Mouse (Mus musculus): ENCODE data around the gene C8a. TPM values are rescaled to one million over a fixed set of nuclear protein-coding genes. Genes with fewer than 3 reads are reported as not detected.

Gene C8a
- total RNA-seq, 1 experiment from 2014 or later: not detected

DNA sequence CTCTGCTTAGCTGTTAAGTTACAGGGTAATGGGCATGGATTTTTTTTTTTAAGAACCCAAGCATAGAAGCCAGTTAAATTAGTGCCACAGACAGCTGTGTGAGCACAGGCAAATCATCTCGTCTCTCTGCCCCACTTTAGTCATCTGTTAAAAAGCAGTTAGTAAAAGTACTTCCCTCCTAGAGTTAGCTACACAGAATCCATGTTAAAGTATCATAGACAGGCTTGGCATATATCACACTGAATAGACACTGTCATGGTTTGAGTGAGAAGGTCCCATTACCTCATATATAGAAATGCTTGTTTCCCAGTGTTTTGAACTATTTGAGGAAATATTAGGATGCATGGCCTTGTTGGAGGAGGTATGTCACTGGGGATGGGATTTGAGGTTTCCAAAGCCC is 19.2 kb downstream of the C8a start, which contains the start of gene Gm17662:
TSS of gene Gm17662 (plus strand) at position 301 of the 400 bp plus-strand sequence.
- no peak for ATAC-seq (ENCODE audit: extremely low read depth, insufficient number of reproducible peaks, low FRiP score, poor library complexity, severe bottlenecking)

DNA sequence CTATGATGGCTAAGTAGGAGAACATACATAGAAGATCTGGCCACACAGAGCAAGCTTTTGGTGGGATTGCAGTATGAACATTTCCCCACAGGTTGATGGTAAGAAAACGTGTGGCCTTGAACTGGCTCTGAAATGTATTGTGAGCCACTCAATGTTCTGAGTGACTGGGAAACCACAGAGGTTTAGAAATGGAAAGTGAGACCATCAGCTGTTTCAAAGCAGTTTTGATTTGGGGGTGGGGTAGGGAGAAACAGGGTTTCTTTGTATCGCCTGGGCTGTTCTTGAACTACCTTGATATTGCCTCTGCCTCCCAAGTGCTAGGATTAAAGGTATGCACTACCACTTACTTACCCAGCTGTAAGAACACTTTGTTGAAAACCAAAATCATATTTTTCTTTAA is 21.0 kb downstream of the C8a start:
- ATAC-seq (ENCODE audit: extremely low read depth, insufficient number of reproducible peaks, low FRiP score, poor library complexity, severe bottlenecking): no peak

DNA sequence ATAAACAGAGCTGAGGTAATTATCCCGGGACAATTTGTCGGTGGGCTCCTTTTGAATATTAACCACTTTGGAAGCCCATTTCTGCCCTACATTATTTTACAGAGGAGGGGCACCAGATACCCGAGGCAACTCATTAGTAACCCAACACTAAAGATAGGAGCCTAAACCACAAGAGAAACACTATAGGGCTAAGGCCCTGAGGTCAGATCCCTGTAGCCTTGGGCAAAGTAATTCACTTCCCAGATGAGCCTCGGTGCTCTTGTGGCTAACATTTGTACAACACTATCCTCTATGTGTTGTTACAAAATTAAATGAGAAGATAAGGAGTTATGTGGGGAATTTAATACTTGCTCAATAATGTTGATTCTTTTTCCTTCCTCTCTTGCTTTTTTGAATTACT is 32.7 kb downstream of the C8a start:
- no peak for ATAC-seq (ENCODE audit: extremely low read depth, insufficient number of reproducible peaks, low FRiP score, poor library complexity, severe bottlenecking)

DNA sequence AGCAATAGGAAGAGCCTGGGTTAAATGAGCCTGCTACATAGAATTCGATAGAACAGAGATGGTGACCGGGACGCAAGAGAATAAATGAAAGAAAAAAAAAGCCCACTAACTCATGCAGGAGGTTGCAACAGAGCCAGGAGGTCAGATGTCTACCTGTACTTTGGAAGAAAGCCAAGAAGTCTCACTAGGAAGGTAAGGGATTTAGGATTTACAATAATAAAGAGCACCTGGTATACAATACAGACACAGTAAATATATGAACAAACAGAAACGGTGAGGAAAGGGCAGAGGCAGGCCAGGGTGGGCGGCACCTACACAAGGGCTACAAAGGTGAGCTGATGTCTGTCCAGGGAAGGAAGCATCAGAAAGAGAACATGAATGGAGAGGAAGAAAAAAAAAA is 34.0 kb downstream of the C8a start:
- ATAC-seq (ENCODE audit: extremely low read depth, insufficient number of reproducible peaks, low FRiP score, poor library complexity, severe bottlenecking): no peak

DNA sequence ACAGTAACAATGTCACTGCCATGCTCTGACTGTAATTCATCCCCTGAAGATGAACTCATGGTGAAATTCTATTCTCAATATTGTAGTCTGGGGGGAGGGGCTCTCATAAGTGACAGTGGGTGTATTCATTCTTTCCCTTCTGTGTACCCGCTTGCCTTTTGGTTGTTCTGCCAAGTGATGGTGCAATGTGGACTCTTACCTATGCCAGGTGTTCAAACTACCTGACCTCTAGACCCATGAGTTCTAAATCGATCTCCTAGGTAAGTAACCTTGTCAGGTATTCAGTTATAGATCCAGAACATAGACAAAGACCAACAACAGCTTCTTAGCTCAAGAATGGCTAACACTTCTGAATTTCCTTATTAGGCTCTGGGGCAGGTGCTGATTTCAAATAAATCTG is 37.9 kb downstream of the C8a start:
- ATAC-seq (ENCODE audit: extremely low read depth, insufficient number of reproducible peaks, low FRiP score, poor library complexity, severe bottlenecking): no peak

DNA sequence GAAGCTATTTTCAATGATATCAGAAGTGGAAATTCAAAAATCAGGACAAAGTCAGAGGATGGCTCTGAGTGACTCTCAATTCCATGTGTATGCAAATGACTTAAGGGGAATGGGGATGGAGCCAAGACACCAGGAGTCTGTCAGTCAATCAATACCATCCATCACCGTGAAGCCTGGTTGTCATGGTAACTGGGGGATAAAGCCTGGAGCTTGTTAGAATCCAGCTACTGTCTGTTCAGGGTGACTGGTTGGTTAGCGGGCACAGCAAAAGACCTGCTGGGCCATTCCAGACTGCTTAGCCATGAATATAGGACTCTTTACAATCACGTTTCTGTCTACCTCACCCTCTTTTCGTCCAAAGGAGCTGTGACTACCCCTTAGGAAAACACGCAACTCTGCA is 41.1 kb downstream of the C8a start:
- ATAC-seq (ENCODE audit: extremely low read depth, insufficient number of reproducible peaks, low FRiP score, poor library complexity, severe bottlenecking): no peak

DNA sequence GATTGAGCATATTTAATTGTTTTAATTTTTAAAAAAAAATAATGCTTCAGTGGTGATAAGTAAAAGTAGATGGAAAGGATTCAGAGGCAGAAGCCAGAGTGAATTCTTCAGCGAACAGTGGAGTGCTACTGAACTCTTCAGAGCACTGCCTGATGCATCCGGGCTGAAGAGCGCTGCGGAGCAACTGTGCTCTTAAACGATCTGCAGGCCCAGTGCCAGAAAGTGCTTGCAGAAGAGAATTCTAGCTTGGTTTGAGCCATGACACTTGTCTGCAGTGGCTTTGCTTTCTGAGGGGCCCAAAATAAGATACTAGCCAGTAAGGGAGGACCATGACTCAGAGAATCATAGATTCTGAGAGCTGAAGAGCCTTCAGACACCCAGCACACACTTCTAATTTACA is 47.3 kb downstream of the C8a start:
- ATAC-seq (ENCODE audit: extremely low read depth, insufficient number of reproducible peaks, low FRiP score, poor library complexity, severe bottlenecking): no peak

DNA sequence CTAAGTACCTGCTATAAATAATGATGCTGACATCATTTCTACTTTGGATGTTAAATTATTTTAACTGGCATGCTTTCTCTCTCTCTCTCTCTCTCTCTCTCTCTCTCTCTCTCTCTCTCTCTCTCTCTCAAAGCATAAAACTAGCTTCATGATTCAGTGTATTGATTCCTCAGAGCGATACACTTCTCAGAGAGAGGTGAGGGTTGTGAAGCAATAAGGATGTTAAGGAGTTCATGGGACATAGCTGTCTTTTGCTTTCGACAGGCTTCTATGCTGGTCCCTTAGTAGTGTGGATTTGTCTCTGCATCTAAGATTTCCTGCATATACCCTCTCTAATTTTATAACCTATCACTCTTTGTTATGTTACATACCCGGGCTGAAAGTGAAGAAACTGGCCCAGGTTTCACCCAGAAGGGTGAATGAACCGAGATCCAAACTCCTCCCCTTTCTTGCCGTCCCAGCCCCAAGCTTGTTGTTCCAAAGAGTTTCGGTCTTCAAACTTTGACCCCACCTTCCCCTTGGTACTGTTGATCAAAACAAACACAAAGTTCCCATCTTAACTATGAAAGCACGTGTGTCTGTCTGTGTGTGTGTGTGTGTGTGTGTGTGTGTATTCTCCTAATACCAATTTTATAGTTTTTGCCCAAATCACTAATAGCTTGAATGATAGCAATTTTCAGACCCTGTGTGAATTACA is 51.7 kb downstream of the C8a start:
- ATAC-seq (ENCODE audit: extremely low read depth, insufficient number of reproducible peaks, low FRiP score, poor library complexity, severe bottlenecking): no peak

DNA sequence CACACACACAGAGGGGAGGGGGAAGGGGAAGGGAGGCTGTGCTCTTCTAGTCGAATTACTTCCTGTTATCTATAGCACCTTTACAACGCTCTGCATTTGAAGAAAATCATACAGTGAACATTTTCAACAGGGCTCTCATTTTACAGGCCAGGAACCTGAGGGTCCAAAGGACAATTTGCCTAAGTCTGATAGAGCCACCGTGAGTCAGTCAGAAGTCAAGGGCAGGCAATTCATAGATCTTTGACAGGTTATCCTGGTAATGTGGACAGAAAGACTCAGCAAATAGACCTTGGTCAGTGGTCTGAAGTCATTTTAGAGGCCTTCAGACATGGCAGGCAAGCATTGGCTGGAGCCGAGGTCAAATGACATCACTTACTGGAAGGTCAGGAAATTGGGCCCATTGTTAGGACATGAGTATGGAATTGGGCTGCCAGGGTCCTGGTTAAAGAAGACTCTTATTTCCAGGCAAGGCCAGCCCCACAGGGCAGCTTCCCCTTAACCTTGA is 52.5 kb downstream of the C8a start:
- ATAC-seq (ENCODE audit: extremely low read depth, insufficient number of reproducible peaks, low FRiP score, poor library complexity, severe bottlenecking): no peak

DNA sequence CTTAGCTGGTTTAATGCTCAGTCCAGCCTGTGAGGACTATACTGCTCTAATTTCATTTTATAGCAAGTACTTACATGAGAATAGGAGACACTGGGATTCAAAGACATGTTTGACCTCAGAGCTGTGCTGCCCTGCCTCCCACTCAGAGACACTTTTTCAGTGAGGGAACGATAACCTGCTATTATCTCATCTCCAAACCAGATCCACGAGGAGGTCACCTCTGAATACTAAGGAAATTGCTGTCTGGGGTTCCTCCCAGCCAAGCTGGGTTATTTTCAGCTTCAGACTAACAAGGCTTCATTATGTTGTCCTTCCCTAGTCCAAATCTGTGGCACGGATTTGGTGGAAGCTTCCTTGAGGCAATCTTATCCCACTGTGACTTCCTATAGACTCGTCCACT is 56.3 kb downstream of the C8a start:
- ATAC-seq (ENCODE audit: extremely low read depth, insufficient number of reproducible peaks, low FRiP score, poor library complexity, severe bottlenecking): no peak

DNA sequence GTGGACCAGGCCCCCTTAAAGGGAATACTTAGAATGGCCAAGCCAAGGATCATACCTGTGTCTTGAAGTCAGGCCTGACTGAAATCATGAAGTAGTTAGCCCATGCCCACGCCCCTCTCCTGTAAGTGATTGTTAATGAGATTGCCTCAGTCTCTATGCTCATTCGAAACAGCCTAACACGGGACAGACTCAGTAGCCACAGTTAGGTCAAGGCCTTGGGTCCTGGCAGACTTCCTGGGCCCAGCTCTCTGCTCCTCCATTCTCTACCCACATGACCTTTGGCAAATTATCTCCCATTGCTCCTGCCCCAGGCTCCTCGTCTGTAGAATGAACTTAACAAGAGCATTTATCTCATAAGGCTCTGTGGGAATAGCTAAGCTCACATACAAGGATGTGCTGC is 57.2 kb downstream of the C8a start:
- ATAC-seq (ENCODE audit: extremely low read depth, insufficient number of reproducible peaks, low FRiP score, poor library complexity, severe bottlenecking): no peak

DNA sequence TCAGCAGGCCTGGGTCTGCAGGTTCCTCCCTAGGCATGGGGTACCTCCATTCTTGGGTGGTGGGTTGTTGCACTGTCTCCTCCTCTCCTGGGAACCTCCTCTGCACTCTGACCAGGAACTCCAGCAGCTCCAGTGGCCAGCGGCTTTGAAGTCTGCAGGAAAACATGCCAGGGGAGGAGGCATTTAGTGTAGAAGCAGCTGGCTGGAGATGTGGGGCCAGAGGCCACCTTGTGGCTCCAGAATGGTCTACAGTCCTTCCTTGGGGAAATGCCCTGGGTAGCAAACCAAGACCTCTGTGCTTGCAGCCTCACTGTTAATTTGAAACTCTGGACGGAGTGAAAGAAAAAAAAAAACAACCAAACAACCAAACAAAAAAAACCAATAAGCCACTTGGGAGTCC is 58.7 kb downstream of the C8a start:
- no peak for ATAC-seq (ENCODE audit: extremely low read depth, insufficient number of reproducible peaks, low FRiP score, poor library complexity, severe bottlenecking)

DNA sequence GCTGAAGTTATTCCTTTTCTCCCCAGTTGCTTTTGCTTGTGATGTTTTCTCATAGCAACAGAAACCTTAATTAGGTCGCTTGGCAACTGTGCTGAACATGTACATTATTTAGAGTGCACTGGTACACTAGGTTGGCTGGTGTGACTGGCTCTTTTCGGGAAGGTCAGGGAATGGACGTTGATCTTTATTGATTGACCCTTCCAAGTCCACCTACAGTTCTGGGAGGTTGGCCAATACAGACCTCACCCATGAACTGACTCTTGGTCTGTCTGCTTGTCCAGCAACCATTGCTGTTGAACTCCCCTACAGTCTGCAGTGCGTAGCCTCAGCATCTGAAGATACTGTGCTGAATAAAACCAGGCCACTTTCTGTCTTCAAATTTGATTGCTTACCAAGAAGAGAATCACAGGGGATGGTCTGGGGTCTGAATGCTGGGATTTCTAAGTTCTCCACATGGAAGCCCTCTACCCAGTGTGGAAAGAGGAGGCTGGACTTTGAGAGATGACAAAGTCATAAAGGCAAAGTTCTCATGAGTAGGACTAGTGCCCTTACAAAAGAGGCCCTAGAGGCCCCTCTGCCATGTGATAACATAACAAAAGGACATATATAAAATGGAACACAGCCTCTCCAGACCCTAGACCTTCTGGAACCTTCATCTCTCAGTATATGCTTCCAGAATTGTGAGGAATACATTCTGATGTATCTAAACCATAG is 59.5 kb downstream of the C8a start:
- ATAC-seq (ENCODE audit: extremely low read depth, insufficient number of reproducible peaks, low FRiP score, poor library complexity, severe bottlenecking): no peak

DNA sequence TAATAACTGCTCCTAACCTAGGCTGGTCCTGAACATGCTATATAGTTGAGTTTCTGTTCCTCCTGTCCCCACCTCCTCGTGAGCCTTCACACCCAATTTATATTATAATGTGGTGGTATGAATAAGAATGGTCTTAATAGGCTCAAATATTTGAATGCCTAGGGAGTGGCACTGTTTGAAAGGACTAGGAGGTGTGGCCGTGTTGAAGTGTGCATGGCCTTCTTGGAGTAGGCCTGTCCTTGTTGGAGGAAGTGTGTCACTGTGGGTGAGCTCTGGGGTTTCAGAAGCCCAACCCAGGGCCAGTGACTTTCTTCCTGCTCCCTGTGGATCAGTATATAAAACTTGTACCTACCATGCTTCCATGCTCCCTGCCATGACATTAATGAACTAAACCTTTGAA is 62.6 kb downstream of the C8a start:
- no peak for ATAC-seq (ENCODE audit: extremely low read depth, insufficient number of reproducible peaks, low FRiP score, poor library complexity, severe bottlenecking)

DNA sequence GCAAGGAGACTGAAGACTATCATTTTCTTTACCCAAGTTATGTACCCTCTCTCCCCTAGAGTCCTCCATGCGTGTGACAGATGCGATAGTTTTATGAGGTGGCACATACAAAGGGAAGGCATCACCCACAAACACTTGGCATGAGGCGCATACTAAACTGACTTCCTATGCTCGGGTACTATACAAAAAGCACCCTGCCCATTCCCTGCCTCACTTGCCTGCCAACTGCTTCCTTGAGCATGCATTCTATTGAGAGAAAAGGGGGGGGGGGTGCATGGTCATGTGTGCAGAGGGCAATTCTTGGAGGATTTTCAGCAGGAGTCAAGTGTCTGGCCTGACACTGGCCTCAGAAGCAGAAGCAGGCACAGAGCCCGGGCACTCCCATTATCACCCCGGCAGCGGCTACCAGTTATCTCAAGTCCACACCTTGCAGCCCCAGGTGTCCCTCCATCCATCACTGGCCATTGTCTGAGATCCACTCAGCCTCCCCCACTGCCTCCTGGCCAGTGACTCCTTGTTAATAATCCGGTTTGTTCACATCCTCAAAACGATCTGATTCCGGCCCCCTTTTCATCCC is 65.4 kb downstream of the C8a start:
- no peak for ATAC-seq (ENCODE audit: extremely low read depth, insufficient number of reproducible peaks, low FRiP score, poor library complexity, severe bottlenecking)

DNA sequence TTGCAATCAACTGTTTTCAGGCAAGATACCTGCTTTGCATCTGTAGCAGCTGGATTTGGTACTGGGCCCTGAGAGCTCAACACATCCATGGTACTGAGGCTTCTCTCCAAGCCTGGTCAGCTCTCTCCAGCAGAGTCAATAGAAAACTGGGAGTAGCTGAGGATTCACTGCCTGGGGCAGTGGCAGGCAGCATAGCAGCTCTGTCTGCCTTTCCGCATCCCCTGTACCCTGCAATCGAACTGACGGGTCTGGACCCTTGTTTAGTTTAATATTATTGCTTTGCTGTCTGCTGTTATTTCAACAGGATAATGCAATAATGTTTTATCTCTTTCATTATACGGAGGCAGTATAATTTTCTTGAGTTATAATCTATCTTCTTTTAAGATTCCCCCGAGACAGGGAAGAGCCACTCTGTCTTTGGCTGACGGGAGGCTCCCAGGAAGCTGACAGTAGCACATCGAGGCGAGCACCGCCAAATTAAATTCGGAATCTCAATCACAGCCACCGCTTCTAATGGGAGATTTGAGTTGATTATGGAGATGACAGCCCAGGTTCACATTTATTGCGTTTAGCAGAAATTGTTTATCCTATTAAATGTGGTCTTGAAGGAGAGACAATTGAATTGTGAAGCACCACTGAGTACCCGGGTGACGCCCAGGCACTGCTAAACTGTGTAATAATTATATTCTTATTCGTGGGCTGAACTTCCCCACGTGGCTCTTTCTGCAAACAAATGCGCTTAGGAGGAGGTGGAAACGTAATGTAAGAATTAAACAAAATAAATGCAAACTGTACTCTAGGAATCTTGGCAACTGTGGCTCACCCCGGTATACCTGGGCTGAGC is 70.6 kb downstream of the C8a start:
- ATAC-seq (ENCODE audit: extremely low read depth, insufficient number of reproducible peaks, low FRiP score, poor library complexity, severe bottlenecking): no peak

DNA sequence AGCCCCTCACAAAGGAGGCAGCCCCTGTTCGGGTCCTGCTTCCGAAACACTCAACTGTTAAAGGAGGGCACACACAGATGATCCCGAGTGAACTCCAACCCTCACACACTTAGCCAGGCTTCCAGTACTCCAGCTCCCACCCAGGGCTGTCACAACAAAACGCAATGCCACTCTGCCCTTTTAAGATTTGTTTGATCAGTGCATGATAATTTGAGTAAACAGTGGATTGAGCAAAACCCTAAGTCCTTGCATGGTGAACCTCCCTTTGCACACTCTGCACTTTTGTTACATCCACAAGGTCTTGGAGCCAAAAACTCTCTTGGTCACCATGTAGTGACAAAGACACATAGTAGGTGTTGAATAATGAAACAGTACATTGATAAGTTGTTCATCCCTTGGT is 72.1 kb downstream of the C8a start:
- no peak for ATAC-seq (ENCODE audit: extremely low read depth, insufficient number of reproducible peaks, low FRiP score, poor library complexity, severe bottlenecking)

DNA sequence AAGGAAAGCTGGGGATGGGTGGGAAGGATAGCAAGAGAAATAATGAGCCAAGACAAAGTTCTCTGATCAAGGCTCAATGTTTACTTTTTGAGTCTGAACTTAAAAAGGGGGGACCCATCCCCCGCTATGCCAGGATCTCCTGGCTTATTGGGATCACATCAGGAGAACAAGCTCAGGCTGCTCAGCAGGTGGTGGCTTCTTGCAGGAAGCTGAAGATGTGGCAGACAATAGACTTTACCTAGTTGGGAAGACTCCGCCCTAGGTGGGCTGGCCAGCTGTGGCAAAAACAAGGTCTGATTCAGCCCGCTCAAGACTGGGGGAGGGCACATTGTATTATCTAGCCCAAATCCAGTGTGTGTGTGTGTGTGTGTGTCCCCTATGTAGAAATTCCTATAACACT is 74.6 kb downstream of the C8a start:
- no peak for ATAC-seq (ENCODE audit: extremely low read depth, insufficient number of reproducible peaks, low FRiP score, poor library complexity, severe bottlenecking)

DNA sequence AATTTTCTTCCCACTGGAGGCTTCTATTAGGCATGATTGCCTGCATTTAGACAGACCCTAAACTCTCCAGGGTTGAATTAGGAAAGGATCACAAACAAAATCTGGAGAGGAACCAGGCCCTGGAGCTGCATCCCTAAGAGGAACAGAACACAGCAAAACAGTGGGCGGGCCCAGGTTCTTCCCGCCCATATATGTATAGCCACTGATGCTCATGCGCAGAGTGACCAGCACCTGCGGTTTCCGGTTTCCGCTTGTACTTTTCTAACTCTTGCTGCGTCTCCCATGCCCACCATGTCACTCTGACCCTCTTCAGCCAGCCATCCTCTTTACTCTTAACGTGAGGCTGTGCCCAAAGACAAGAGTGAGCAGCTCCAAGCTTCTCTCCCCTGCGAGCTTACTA is 77.2 kb downstream of the C8a start:
- ATAC-seq (ENCODE audit: extremely low read depth, insufficient number of reproducible peaks, low FRiP score, poor library complexity, severe bottlenecking): no peak

Data from neutrophil, adult 5-6 weeks (primary cell).